Mouse (Mus musculus): ENCODE data around the gene Myo5c. TPM values are rescaled to one million over a fixed set of nuclear protein-coding genes. Genes with fewer than 3 reads are reported as not detected.

The Myo5c gene
- total and polyA plus RNA-seq, 3 experiments: 0.13 TPM; not detected in 2

DNA sequence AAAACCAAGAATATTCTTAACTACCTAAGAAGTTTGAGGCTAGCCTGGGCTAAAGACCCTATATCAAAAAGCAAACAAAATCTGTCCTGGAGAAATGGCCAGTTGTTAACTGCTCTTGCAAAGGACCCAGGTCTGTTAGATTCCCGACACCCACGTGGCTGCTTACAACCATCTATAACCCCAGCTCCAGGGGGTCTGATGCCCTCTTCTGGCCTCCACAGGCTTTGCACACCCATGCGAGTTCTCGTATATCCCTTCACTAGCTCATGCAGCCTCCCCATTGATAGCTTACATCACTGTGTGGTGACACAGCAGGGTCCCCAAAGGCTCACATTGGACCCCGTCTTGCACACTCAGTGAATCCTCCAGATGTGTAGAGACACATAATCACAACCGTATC, 53.5 kb downstream of the Myo5c start (continued):
- TF ChIP-seq MAZ (IDR thresholded peaks at IDR 0.05; ENCODE audit: low read depth, low read length): no peak

DNA sequence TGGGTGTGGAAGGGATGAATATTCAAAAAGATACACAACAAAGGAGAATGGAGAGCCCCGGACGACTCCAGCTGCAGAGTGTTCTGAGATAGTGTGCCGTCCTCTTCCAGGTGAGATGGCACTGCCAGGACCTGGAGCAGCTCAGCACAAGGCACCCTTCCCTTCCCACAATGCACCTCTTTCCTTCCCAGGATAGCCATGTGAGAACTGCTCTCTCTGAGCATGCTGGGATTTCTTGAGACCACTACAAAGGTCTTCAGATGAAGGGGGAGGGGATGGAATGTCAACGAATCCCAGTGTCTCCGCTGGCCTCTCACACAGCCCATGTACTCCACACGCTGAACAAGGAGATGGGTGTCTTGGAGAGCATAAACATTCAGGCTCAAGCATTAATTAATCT, 55.8 kb downstream of the Myo5c start:
- Histone ChIP-seq H3K36me3 (ENCODE audit: control insufficient read depth in 1 of 2, insufficient read depth in 2 of 2, low read length in 2 of 2) (peaks cover 0 to 6% of the 10 kb centered on the region in 2 experiments; a peak in 2 of 4 replicates), H3K27ac (ENCODE audit: control insufficient read depth, low read depth, low read length) (no peak overlapping the region), H3K9ac (ENCODE audit: control insufficient read depth, low read depth, low read length, poor library complexity, severe bottlenecking) (no peak overlapping the region), H3K4me3 (ENCODE audit: control insufficient read depth in 1 of 2, insufficient read depth in 1 of 2, low read depth in 2 of 2, low read length in 2 of 2) (no peak overlapping the region), H3K9me3 (replicated peaks; ENCODE audit: insufficient read depth, low read length) (no peaks in the 10 kb centered on the region), H3K79me2 (ENCODE audit: control insufficient read depth, insufficient read depth, low read length, poor library complexity) (no peaks in the 10 kb centered on the region), H3K4me1 (ENCODE audit: control insufficient read depth in 1 of 2, insufficient read depth in 2 of 2, low read length in 2 of 2) (peaks cover 4 to 16% of the 10 kb centered on the region in 2 experiments; a peak in 3 of 4 replicates), H3K27me3 (ENCODE audit: control insufficient read depth in 1 of 2, insufficient read depth in 2 of 2, low read length in 2 of 2) (no peaks in the 10 kb centered on the region)
- no peak for DNase-seq (ENCODE audit: low read depth, low spot score)
- TF ChIP-seq USF2 (IDR thresholded peaks at IDR 0.05; ENCODE audit: borderline replicate concordance in 1 of 2, insufficient read depth in 1 of 2, low read depth in 1 of 2, low read length in 2 of 2): no peak
- no peak for TF ChIP-seq MAX (IDR thresholded peaks at IDR 0.05; ENCODE audit: low read length)
- TF ChIP-seq E2F4 (IDR thresholded peaks at IDR 0.05; ENCODE audit: borderline replicate concordance, low read depth, low read length): no peak
- no peak for TF ChIP-seq HCFC1 (IDR thresholded peaks at IDR 0.05; ENCODE audit: low read depth, low read length)
- TF ChIP-seq ZC3H11A (IDR thresholded peaks at IDR 0.05; ENCODE audit: low read depth, low read length): no peak
- no peak for TF ChIP-seq TAL1 (IDR thresholded peaks at IDR 0.05; ENCODE audit: low read length)
- TF ChIP-seq ZKSCAN1 (IDR thresholded peaks at IDR 0.05; ENCODE audit: low read depth, low read length): no peak
- TF ChIP-seq CHD1 (IDR thresholded peaks at IDR 0.05; ENCODE audit: low read depth, low read length): no peak
- TF ChIP-seq MAZ (IDR thresholded peaks at IDR 0.05; ENCODE audit: low read depth, low read length): no peak
- no peak for TF ChIP-seq SMC3 (IDR thresholded peaks at IDR 0.05; ENCODE audit: low read depth, low read length)
- TF ChIP-seq ETS1 (IDR thresholded peaks at IDR 0.05; ENCODE audit: low read depth, low read length): no peak
- no peak for TF ChIP-seq MAFK (IDR thresholded peaks at IDR 0.05; ENCODE audit: borderline replicate concordance, low read depth, low read length)
- TF ChIP-seq MYC (IDR thresholded peaks at IDR 0.05; ENCODE audit: low read depth, low read length): no peak
- TF ChIP-seq RAD21 (IDR thresholded peaks at IDR 0.05; ENCODE audit: low read depth, low read length): no peak
- TF ChIP-seq GATA1 (IDR thresholded peaks at IDR 0.05; ENCODE audit: low read depth, low read length): no peak
- TF ChIP-seq MXI1 (IDR thresholded peaks at IDR 0.05; ENCODE audit: low read depth, low read length): no peak

DNA sequence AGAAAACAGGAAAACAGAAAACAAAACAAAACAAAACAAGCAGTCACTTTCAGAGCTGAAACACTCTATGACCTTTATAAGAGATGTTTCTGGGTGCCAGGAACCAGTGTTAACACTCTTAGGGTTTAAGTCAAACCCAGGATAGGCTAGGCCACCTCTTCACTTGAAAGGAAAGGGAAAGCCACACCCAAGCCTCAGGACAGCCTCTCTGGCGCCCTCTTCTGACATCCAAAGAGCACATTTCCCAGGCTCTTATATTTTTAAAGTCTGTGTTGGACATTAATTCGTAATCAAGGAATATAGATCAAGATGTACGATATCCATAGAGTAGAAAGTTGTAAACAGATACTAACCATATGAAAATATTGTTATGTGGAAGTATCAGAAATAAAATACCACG, 57.7 kb downstream of the Myo5c start:
- 0 out of 2 replicates have a peak, but pooled peaks have one; percentile 31 for TF ChIP-seq MYC (IDR thresholded peaks at IDR 0.05; ENCODE audit: low read depth, low read length)
- peak; percentile 76 to 79 (median 76) for TF ChIP-seq CTCF (IDR thresholded peaks at IDR 0.05 in 2 of 3, conservative IDR thresholded peaks at IDR 0.05 in 1 of 3; ENCODE audit: control insufficient read depth in 1 of 3, insufficient read depth in 1 of 3, low read depth in 2 of 3, low read length in 3 of 3, poor library complexity in 1 of 3, severe bottlenecking in 1 of 3)
- no peak for TF ChIP-seq CHD2 (IDR thresholded peaks at IDR 0.05; ENCODE audit: low read length)
- 0 out of 2 replicates have a peak, but pooled peaks have one; percentile 6 for TF ChIP-seq GATA1 (IDR thresholded peaks at IDR 0.05; ENCODE audit: low read depth, low read length)
- TF ChIP-seq RAD21 (IDR thresholded peaks at IDR 0.05; ENCODE audit: low read depth, low read length): peak; percentile 50
- TF ChIP-seq SMC3 (IDR thresholded peaks at IDR 0.05; ENCODE audit: low read depth, low read length): peak; percentile 72
- peak; percentile 40 for TF ChIP-seq ZC3H11A (IDR thresholded peaks at IDR 0.05; ENCODE audit: low read depth, low read length)
- no peak for TF ChIP-seq MYB (IDR thresholded peaks at IDR 0.05; ENCODE audit: low read depth, low read length)
- Histone ChIP-seq H3K9ac (ENCODE audit: control insufficient read depth, low read depth, low read length, poor library complexity, severe bottlenecking) (peak overlapping the region; percentile 32; the same call in 1 of the 2 replicates), H3K27ac (ENCODE audit: control insufficient read depth, low read depth, low read length) (no peak overlapping the region), H3K4me1 (ENCODE audit: control insufficient read depth in 1 of 2, insufficient read depth in 2 of 2, low read length in 2 of 2) (peaks cover 0 to 5% of the 10 kb centered on the region in 2 experiments; a peak in 1 of 4 replicates), H3K79me2 (ENCODE audit: control insufficient read depth, insufficient read depth, low read length, poor library complexity) (no peaks in the 10 kb centered on the region), H3K36me3 (ENCODE audit: control insufficient read depth in 1 of 2, insufficient read depth in 2 of 2, low read length in 2 of 2) (no peaks in the 10 kb centered on the region), H3K9me3 (replicated peaks; ENCODE audit: insufficient read depth, low read length) (no peaks in the 10 kb centered on the region), H3K4me3 (ENCODE audit: control insufficient read depth in 1 of 2, insufficient read depth in 1 of 2, low read depth in 2 of 2, low read length in 2 of 2) (peak overlapping the region; percentile 32 to 62), H3K27me3 (ENCODE audit: control insufficient read depth in 1 of 2, insufficient read depth in 2 of 2, low read length in 2 of 2) (no peaks in the 10 kb centered on the region; a peak in 2 of 4 replicates)
- peak; percentile 83 for DNase-seq (ENCODE audit: low read depth, low spot score)

Data from MEL (cell line).